Mouse (Mus musculus): ENCODE data around the gene Adam26b.
"Not testable (repeated sequence)": the region's sequence is repeated elsewhere in the genome, so short reads cannot be mapped to it uniquely, and the experiment has no call there.

The Adam26b gene

DNA sequence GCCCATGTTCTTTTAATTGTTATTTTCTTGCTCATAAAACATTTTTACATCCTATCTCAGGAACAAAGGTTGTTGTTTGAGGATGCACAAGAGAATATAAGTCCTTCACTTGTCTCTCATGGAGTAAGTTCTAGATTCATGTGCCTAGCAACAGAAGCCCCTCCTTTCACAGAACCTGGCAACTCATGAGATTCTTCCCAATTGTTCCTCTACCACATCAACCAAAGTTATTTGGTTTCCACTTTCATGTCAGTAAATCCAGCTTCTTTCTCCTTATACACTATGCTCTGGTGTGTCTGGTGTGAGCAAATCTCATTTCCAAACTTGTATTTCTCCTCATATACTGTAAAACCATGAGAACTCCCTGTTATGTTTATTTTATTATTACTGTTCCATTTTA is at the start of gene Adam26b:
Adam26b (minus strand) TSS at position 101 of the 400 bp plus-strand sequence.
- not testable (repeated sequence) for DNase-seq (ENCODE audit: low spot score)

GRCm38 (mm10) chr8:43576607-43577006 is 48.7 kb upstream of the Adam26b start, which contains the start of gene Adam26a:
Adam26a (minus strand) TSS chr8:43576707.
- DNase-seq (ENCODE audit: low spot score) = not testable (repeated sequence)

Data from urinary bladder, postnatal 14 days (tissue).